Mouse (Mus musculus): Measurements from ENCODE around the gene Crtac1. TPM values are rescaled to one million over a fixed set of nuclear protein-coding genes. Genes with fewer than 3 reads are reported as not detected.

The Crtac1 gene
- total RNA-seq, 1 experiment, result 2.0 TPM

DNA sequence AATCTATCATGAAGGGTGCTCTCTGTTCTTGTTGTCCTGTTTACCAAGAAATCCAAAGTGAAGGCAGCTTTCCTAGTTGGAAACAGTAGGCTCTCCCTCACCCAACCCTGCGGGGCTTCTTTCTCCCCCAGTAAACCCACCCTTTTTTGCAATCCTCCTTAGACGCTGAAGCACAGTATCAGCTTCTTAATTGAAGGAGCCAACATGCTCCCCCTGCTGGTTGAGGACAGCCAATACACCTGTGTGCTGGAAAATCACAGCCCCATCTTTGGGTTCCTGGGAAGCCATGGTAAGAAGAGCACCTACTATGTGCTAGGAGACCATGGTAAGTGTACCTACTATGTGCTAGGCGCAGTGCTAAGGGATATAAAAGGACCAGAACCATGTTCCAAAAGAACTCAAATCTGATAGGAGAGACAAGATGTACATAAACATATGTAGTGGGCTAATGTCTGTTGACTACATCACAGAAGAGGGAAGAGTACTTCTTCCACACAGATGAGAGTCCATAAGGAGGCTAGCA lies 12.4 kb upstream of the Crtac1 start:
- Histone ChIP-seq H3K9ac (ENCODE audit: insufficient read depth, low read depth, low read length, poor library complexity, severe bottlenecking) (no peak overlapping the region), H3K9me3 (ENCODE audit: control insufficient read depth, insufficient read depth, low read depth, low read length) (no peaks in the 10 kb centered on the region), H3K27ac (ENCODE audit: insufficient read depth, low read depth, low read length, poor library complexity, severe bottlenecking) (no peak overlapping the region), H3K4me1 (ENCODE audit: control insufficient read depth in 2 of 2, insufficient read depth in 2 of 2, low read length in 2 of 2, poor library complexity in 1 of 2) (peaks cover 0 to 2% of the 10 kb centered on the region in 2 experiments; a peak in 1 of 4 replicates), H3K4me3 (ENCODE audit: insufficient read depth in 1 of 2, low read depth in 1 of 2, low read length in 2 of 2, poor library complexity in 1 of 2, severe bottlenecking in 1 of 2) (no peak overlapping the region), H3K36me3 (ENCODE audit: control insufficient read depth, insufficient read depth, low read length, poor library complexity, severe bottlenecking) (no peaks in the 10 kb centered on the region)
- 0 out of 2 replicates have a peak, but pooled peaks have one; percentile 15 for TF ChIP-seq ZC3H11A (IDR thresholded peaks at IDR 0.05; ENCODE audit: borderline replicate concordance, low read depth, low read length)
- no peak for TF ChIP-seq ZNF384 (IDR thresholded peaks at IDR 0.05; ENCODE audit: low read depth, low read length)
- TF ChIP-seq HCFC1 (IDR thresholded peaks at IDR 0.05; ENCODE audit: borderline replicate concordance, insufficient read depth, low read length), result no peak
- DNase-seq (ENCODE audit: low read depth, low spot score), result no peak
- in situ Hi-C loops (cut with MboI; ENCODE audit: low sequenced_read_pairs in 2 of 2, unreplicated experiment in 2 of 2), result no loop called here

DNA sequence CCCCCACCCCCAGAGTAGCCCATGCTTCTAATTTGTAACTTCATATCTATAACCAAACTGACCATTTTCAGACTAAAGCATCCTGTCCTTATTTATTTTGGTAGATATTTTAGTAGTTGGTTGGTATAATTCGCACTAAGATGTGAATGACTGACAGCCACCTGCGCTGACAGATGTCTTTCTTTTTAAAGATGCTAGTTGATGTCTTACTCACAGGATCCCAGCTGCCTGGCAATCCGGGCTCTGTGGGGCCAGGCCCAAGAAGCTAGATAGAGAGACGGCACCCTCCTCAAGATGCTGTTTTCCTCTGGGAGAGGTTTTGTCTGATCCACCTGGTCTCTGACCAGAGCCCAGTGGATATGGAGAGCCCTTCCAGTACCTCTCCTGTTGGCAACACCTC lies 11.7 kb upstream of the Crtac1 start:
- Histone ChIP-seq H3K4me1 (ENCODE audit: control insufficient read depth in 2 of 2, insufficient read depth in 2 of 2, low read length in 2 of 2, poor library complexity in 1 of 2) (peaks cover 0 to 2% of the 10 kb centered on the region in 2 experiments; a peak in 1 of 4 replicates), H3K4me3 (ENCODE audit: insufficient read depth in 1 of 2, low read depth in 1 of 2, low read length in 2 of 2, poor library complexity in 1 of 2, severe bottlenecking in 1 of 2) (no peak overlapping the region), H3K27ac (ENCODE audit: insufficient read depth, low read depth, low read length, poor library complexity, severe bottlenecking) (no peak overlapping the region), H3K9ac (ENCODE audit: insufficient read depth, low read depth, low read length, poor library complexity, severe bottlenecking) (no peak overlapping the region), H3K36me3 (ENCODE audit: control insufficient read depth, insufficient read depth, low read length, poor library complexity, severe bottlenecking) (no peaks in the 10 kb centered on the region), H3K9me3 (ENCODE audit: control insufficient read depth, insufficient read depth, low read depth, low read length) (no peaks in the 10 kb centered on the region)
- no peak for TF ChIP-seq HCFC1 (IDR thresholded peaks at IDR 0.05; ENCODE audit: borderline replicate concordance, insufficient read depth, low read length)
- in situ Hi-C loops (cut with MboI; ENCODE audit: low sequenced_read_pairs in 2 of 2, unreplicated experiment in 2 of 2), result no loop called here
- no peak for DNase-seq (ENCODE audit: low read depth, low spot score)

DNA sequence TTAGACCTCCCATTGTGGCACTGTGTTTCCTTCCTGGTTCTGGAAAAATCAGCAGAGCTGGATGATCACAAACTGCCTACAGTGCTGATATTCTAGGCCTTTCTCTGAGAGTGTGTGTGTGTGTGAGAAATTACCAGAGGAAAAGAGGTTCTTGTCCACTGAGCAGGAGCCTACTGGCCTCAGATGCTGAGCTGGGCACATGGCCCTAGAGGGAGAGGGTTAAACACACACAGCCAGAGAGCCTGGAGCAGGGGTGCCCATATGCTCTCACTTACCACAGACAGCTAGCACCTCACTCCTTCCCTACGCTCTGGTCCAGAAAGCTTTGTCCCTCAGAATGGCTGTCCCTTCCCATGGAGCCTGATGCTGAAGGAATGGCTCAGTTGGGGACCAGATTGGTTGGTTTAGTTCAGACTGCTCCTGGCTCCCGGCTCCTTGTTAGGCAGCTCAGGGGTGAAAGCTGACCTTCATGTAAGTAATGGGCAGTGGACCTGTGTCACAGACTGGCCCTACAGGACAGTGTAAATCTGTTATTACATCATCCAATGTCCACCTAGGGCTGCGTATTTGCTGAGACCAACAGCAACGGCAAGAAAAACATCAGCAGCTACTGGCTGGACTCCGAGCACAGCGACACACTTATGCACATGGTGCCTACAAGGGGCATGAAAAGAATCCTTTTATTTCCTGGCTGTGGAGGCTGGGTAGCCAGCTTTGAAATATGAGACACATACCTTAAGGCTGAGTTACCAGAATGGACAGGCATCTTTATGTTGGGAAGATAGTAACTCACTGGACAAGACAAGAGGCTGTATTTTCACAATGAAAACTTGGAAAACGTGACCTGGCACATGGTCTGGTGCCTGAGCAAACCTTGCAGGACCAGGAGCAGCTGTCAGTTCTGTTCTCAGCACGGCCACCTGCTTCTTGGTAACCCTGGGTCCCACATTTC lies 10.9 kb upstream of the Crtac1 start:
- H3K36me3 ChIP-seq (ENCODE audit: control insufficient read depth, insufficient read depth, low read length, poor library complexity, severe bottlenecking), result no peaks in the 10 kb centered on the region
- no peak overlapping the region for H3K27ac ChIP-seq (ENCODE audit: insufficient read depth, low read depth, low read length, poor library complexity, severe bottlenecking)
- no peak overlapping the region for H3K4me3 ChIP-seq (ENCODE audit: insufficient read depth in 1 of 2, low read depth in 1 of 2, low read length in 2 of 2, poor library complexity in 1 of 2, severe bottlenecking in 1 of 2)
- peaks cover 0 to 2% of the 10 kb centered on the region in 2 experiments; a peak in 1 of 4 replicates for H3K4me1 ChIP-seq (ENCODE audit: control insufficient read depth in 2 of 2, insufficient read depth in 2 of 2, low read length in 2 of 2, poor library complexity in 1 of 2)
- TF ChIP-seq HCFC1 (IDR thresholded peaks at IDR 0.05; ENCODE audit: borderline replicate concordance, insufficient read depth, low read length) (no peak), ZC3H11A (IDR thresholded peaks at IDR 0.05; ENCODE audit: borderline replicate concordance, low read depth, low read length) (no peak), MAFK (IDR thresholded peaks at IDR 0.05; ENCODE audit: insufficient read depth, low read depth, low read length) (no peak), CHD2 (IDR thresholded peaks at IDR 0.05; ENCODE audit: low read depth, low read length) (no peak), ZNF384 (IDR thresholded peaks at IDR 0.05; ENCODE audit: low read depth, low read length) (no peak)
- no peak for DNase-seq (ENCODE audit: low read depth, low spot score)
- H3K9me3 ChIP-seq (ENCODE audit: control insufficient read depth, insufficient read depth, low read depth, low read length), result no peaks in the 10 kb centered on the region
- H3K9ac ChIP-seq (ENCODE audit: insufficient read depth, low read depth, low read length, poor library complexity, severe bottlenecking), result no peak overlapping the region
- in situ Hi-C loops (cut with MboI; ENCODE audit: low sequenced_read_pairs in 2 of 2, unreplicated experiment in 2 of 2), result no loop called here

DNA sequence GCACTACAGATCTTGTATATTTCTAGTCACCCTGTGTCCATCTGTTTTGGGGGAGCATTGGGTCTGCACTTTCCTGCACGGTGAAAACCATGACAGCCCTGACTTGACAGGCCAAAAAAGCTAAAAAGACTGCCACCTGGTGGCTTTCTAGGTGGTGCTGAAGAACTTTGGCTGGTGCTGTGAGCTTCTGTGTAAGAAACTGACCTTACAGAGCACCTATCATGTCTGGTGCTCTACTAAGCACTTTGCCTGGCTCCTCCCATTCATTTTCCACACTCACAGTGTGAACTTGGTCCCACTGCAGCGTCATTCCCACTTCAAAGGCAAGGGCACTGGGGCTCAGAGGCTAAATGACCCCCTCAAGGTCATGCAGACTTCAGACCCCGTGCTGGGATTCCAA lies 8.5 kb upstream of the Crtac1 start:
- in situ Hi-C loops (cut with MboI; ENCODE audit: low sequenced_read_pairs in 2 of 2, unreplicated experiment in 2 of 2), result no loop called here
- peaks cover 0 to 2% of the 10 kb centered on the region in 2 experiments; a peak in 1 of 4 replicates for H3K4me1 ChIP-seq (ENCODE audit: control insufficient read depth in 2 of 2, insufficient read depth in 2 of 2, low read length in 2 of 2, poor library complexity in 1 of 2)
- no peaks in the 10 kb centered on the region for H3K9me3 ChIP-seq (ENCODE audit: control insufficient read depth, insufficient read depth, low read depth, low read length)
- H3K4me3 ChIP-seq (ENCODE audit: insufficient read depth in 1 of 2, low read depth in 1 of 2, low read length in 2 of 2, poor library complexity in 1 of 2, severe bottlenecking in 1 of 2), result no peak overlapping the region; a peak in 1 of 4 replicates
- H3K9ac ChIP-seq (ENCODE audit: insufficient read depth, low read depth, low read length, poor library complexity, severe bottlenecking), result no peak overlapping the region
- DNase-seq (ENCODE audit: low read depth, low spot score), result no peak
- TF ChIP-seq CHD2 (IDR thresholded peaks at IDR 0.05; ENCODE audit: low read depth, low read length) (no peak), HCFC1 (IDR thresholded peaks at IDR 0.05; ENCODE audit: borderline replicate concordance, insufficient read depth, low read length) (no peak), MAFK (IDR thresholded peaks at IDR 0.05; ENCODE audit: insufficient read depth, low read depth, low read length) (no peak), ZNF384 (IDR thresholded peaks at IDR 0.05; ENCODE audit: low read depth, low read length) (no peak), ZC3H11A (IDR thresholded peaks at IDR 0.05; ENCODE audit: borderline replicate concordance, low read depth, low read length) (no peak)
- no peak overlapping the region for H3K27ac ChIP-seq (ENCODE audit: insufficient read depth, low read depth, low read length, poor library complexity, severe bottlenecking)
- no peaks in the 10 kb centered on the region for H3K36me3 ChIP-seq (ENCODE audit: control insufficient read depth, insufficient read depth, low read length, poor library complexity, severe bottlenecking)

Measured in ES-E14 (cell line).